Mouse (Mus musculus): ENCODE data around the gene Defb23. TPM values are rescaled to one million over a fixed set of nuclear protein-coding genes. Genes with fewer than 3 reads are reported as not detected.

The Defb23 gene
- total RNA-seq (2021) = not detected in 2 replicates
- long read RNA-seq, experiment 1 = 0 reads
- long read RNA-seq, experiment 2 = 0 reads

DNA sequence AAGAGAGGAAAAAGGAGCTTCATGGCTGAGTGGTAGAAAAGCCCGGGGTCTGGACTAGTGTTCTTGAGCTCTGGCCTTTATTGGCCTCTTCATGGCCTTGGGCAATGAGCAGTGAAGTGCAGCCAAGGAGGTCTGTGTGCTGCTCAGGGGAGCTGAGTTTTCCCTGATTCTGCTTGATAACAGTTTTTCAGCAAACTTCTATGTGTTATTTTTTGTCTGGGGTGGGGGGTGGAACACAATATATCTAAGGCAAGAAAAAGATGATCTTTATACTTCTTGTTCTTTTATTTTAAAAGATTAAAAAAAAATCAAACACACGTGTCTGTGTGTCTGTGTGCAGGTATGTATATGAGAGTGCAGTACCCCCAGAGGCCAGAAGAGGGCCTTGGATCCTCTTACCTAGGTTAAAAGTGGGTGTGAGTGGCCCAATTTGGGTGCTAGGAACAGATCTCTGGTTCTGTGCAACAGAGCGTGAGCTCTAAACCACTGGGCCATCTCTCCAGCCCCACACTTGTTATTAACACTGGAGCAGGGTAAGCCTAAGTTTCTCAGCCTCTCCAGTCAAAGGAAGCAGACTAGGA lies at the start of gene Defb23:
Gene Defb23 (minus strand): TSS at position 51 of the 581 bp plus-strand sequence.
- DNase-seq = no peak

DNA sequence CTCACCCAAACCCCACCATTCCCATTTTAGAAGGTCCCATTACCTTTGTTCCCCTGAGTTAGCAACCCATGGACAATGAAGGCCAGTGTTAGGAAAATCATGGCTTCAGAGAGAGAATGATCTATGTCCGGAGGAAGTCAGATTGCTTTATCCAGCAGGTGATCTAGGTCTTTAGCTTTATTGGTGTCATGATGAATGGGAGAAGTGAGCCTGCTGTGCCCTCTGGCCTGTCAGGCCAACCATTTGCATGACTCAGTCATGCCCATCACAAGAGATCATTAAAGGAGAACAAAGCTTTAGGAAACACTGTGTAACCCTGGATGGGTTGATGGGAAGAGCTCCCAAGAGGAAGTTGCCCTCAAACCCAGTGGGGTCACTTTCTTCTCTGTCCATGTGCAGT lies 47.2 kb upstream of the Defb23 start, which contains the start of gene Defb26:
Gene Defb26 (minus strand): TSS at position 101 of the 400 bp plus-strand sequence.
- no peak for DNase-seq

DNA sequence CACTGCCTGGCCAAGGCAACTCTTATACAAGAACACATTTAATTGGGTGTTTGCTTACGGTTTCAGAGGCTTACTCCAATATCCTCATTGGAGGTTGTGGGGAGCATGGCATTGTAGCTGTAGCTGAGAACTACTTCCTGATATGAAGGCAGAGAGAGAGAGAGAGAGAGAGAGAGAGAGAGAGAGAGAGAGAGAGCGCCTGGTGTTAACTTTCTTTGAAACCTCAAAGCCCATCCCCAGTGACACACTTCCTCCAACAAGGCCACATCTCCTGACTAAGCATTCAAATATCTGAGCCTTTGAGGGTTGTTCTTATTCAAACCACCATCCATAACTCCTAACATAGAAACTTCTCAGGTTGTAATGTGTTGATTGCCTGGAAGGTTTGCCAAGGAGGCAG lies 39.5 kb upstream of the Defb23 start:
- DNase-seq = no peak

DNA sequence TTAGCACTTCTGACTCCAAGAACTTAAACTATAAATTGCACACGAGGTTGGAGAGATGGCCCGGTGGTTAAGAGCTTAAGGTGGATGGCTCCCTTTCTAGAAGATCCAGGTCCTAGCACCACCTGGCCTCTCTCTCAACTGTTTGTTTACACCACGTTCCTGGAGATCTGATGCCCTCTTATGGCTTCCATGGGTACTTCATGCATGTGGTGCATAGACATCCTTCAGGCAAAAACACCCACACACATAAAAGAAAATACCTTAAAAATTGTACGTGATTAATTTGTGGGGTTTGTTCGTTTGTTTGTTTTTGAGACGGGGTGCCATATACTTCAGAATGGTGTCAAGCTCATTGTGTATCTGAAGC lies 36.4 kb upstream of the Defb23 start:
- DNase-seq = no peak

DNA sequence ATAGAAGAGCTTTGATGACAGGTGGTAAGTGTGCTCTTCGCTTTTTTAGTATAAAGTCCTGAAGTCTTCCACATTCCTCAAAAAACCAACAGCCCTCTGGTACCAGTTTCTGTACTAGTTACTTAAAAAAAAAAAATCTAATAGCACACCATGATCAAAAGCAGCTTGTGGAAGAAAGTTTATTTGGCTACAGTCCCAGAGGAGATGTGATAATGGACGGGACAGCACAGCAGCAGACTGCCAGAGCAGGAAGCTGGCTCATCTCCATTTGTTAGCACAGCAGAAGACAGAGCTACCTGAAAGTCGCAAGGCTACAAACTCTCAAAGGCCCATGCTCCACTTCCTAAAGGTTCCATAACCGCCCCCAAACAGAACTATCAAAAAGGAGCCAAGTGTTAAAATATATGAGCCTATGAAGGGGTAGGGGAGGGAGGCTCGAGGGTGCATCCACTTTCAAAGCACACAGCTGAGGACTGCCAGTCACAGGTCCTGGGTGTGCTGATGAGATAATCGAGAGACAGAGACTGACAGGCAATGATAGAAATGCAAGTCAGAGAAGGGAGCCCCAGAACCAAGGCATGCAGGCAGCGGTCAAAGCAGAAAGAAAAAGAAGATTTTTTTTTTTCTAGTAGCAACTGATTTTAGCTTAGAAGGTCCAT lies 35.9 kb upstream of the Defb23 start:
- DNase-seq = no peak

DNA sequence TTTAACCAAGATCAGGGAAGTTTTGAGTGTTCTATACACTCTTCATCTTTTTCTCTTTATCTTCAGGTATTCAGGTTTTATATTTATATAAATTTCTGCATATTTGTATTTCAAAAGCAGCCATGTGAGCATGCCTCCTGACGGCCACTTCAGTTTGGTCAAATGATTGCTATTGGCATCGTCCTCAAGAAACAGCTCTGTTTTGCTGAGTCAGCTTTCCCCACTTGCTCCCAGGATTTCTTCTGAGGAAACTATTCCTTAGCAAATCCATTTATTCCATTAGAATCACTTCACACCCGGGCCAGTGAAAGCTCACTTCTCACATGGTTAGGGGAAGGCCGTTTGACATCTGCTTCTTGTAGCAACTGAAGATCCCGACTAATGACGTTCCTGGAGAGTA lies 33.6 kb upstream of the Defb23 start:
- DNase-seq = no peak

DNA sequence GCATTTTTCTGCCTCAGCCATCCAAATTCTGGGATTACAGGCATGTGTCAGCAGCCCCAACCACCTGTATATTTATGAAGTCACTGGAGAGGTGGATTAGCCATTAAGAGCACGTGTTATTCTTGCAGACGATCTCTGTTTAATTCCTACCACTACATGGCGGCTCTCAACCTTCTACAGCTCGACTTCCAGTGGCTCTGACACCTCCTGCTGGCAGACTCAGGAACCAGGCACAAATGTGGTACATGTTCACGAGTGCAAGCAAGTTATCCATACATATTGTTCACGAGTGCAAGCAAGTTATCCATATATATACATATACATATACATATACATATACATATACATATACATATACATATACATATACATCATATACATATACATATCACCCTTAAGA lies 28.7 kb upstream of the Defb23 start:
- no peak for DNase-seq

DNA sequence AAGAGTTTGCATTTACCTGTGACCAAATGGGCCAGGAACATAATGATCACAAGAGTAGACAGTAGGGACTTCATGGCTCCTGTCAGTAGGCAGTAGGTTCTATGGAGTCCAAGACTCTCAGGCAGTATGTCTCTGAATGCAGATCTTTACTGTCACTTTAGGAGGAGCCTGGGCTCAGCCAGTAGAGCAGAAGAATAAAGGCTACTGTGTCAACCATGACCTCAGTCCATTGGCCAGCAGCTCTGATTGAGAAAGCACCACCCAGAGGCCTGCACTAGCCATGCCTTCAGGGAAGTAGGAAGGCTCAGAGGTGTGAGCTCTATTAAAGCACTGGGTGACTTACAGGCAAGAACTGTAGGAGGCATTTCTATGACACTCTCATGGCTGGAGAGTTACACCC lies 25.6 kb upstream of the Defb23 start, which contains the start of gene Defb22:
Gene Defb22 (minus strand): TSS at position 101 of the 400 bp plus-strand sequence.
- no peak for DNase-seq

DNA sequence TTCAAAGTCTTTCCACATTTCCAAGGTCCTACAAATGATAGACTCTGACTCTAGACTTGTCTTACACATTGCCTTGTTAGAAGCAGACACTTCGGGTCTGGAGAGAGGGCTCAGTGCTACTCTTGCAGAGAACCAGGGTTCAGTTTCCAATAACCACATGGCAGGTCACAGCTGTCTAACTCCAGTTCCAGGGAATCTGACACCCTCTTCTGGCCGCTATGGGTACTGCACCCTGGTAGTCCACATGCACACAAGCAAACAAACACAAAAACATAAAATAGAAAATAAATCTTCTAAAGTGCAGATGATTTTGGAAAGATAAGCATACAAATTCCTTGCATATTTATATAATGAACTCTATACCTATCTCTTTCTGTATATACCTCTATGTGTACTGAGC lies 22.6 kb upstream of the Defb23 start:
- DNase-seq = no peak

DNA sequence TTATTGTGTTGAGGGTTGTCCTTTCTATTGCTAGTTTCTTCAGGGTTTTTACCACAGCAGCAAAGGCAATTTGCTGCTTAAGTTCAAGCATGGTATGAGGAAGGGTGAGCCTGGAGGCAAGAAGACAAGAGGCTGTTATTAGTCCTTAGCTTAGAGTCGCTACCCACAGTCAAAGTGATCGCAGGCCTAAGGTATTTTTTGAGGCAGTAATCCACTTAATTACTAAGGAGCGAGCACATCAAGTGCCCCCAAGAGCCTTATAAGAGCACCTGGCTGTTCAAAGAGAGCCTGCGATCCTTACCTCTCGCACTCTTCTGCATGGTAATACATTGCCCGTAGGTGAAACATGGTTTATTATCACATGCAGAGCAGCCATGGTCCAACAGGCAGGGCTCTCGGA lies 17.3 kb upstream of the Defb23 start:
- no peak for DNase-seq

DNA sequence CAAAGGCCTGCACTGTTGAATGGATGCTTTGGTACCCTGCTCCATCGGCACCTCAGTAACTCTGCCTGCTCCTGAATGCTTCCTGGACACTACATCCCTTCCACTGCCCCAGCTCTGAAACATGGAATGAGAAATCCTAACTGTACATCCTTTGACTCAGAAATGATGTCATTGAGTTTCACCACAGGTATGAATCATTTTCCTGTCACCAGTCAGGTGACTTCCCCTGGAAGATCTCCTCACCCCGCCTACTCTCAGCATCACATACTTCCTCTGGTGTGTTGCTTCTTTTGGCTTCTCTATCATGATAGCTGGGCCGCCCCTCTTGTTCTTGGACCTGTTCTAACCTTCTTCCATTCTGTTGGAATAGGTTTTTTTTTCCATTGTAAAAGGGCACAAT lies 16.5 kb upstream of the Defb23 start:
- DNase-seq = no peak

DNA sequence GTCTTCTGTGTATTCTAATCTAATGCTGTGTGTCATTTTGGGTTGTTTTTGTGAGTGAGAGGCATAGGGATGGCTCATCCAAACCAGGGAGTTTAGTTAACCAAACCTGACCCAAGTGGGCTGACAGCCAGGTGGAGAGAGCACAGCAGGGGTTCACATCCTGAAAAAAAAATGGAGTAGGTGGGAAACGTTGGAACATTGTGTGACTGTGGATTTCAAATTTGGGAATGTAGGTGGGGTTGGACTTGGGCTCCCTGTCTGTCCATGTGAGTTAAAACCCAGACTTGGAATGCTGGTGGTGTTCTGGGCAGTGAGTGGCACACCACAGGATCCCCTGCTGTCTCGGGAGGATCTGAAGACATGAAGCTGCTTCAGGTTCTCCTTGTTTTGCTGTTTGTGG lies 12.3 kb upstream of the Defb23 start, which contains the start of gene Defb20:
Gene Defb20 (plus strand): TSS at position 301 of the 400 bp plus-strand sequence.
- DNase-seq = no peak

DNA sequence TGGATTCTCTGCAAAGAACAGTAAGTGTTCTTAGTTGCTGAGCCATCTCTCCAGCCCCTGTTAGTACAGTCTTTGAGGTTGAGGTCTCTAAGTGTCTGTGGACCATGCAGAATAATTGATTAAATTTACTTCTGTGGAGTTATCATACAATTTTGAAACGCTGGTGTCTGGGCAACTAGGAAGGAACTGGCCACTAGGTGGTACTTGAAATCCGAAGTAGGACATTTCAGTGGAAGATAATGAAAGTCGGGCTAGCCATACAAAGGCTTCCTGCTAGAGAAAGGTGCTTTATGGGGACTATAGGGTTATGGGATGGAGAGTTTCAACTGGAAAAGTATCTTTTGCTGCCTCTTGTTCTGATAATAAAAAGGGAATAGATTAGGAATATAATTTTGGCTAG lies 8.0 kb upstream of the Defb23 start:
- no peak for DNase-seq

DNA sequence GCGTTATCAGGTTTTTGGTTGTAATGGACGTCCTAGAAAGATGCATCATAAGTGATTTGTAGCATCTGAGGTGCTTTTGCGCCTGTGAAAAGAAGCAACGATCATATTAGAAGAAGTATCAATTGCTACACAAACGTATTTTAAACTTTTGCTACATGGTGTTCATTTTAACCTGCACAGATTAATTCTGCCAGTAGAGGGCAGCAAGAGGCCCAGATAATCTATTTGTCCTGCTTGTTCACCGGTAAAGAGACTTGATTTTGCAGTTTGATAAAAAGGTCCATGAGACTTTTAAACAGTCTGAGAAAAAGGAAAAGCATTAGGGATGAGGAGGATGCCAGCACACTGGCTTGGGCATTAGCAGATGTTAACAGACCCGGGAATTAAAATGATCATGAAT lies 6.6 kb upstream of the Defb23 start:
- peak; percentile 58 for DNase-seq

DNA sequence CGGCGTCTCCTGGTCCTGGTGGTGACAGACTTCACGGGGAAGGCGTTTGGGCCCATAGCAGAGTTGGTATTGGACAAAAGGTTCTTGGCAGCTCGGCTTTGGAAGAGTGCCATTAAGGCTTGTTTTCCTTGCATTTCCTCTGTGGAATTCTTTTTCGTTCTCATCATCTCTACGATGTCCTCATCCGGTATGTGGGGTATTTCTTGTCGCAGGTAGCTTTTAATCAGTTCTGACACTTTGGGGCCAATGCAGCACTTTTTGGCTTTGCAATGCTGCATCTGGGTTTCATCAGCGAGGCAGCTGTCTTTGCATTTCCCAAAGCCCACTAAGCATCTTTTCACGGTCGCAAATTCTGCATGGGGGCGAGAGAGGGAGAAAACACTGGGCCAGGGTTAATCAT lies 5.2 kb downstream of the Defb23 start:
- DNase-seq = no peak

DNA sequence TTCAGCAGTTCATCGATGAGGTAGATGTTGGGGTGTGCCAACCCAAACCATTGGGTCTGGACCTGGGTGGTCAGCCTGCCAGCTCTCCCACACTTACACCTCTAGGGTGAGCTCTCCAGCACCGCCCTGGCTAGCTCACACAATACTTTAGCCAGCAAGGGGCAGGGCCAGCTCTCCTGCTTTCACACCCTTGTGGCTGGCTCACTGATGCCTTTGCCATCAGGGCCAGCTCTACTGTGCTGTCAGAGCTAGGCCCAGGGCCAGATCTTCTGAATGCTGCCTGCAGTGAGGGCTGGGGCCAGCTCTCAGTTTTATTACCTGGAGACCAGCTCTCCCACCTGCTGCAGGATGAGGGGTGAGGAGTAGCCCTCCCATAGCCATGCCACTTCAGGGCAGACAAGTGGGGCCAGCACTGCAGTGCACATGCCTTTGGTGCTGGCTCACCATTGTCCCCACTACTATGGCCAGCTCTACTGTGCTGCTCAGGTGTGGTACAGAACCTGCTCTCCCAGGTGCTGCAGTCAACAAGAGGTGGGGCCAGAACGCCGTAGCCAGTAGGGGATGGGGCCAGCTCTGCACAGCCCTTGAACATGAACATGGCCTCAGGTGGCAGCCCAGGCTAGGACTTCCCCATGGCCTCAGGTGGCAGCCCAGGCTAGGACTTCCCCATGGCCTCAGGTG lies 12.2 kb downstream of the Defb23 start:
- no peak for DNase-seq

DNA sequence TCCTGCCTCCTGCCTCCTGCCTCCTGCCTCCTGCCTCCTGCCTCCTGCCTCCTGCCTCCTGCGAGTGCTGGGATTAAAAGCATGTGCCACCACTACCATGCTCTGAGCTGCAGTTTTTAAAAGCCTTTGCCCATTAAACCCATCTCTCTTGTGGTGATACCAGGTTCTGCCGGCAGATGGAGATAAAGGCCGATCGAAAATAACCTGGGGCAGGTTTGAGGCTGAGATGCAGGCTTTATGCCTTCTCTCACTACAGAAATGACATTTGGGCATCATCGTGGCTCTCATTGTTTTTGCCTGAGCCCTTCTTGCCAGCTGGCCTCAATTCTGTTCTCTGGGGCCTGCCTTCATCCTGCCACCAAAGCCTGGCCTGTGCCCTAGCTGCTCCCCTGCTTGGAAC lies 14.2 kb downstream of the Defb23 start:
- DNase-seq = peak; percentile 75

DNA sequence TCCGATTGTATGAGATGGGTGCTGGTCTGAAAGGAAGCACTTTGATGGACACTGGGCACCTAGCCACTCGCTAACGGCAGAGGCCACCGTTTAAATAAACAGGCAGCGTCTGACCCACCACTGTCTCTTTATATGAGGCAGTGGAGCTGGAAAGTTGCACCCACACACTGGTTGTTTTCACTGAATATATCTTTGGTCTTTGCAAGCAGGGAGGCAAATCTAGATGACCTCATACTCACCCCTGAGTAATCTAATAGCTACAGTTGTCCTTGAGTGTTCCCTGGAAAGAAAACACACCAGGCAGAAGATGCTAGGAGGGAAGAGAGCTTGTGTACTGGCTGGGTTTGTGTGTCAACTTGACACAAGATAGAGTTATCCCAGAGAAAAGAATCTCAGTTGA lies 17.0 kb downstream of the Defb23 start:
- DNase-seq = no peak

DNA sequence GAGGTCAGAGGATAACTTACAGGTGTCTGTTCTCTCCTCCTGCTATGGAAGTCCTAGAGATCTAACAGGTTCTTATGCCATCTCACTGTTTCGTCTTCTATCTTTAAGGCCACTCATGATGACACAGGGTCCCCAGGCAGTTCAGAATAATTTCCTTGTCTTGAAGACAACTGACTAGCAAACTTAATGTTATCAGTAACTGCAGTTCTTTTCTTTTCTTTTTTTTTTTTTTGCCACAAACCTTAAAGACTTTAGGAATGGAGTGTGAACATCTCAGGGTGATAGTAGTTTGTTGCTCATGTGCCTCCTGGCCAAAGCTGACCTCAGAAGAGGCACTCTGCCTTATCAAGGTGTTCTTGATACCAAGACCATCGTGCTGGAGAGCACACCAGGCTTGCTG lies 17.8 kb downstream of the Defb23 start:
- no peak for DNase-seq

DNA sequence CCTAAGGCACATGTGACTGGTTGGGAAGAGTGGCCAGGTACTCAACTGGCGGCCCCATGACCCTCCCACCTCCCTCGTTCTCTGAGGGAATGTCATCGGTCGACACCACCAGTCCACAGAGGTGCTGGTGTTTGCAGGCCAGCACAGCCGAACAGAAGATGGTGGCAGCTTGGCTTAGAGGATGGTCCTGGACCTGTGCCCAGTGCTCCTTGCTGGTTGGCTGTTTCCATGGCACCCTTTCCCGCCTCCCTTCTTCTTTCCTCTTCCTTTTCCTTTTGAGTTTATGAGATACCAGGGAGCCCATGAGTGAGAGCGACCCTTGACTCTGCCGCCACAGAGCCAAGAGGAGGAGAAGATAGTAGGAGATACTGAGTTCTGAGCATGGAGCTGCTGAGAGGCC lies 21.1 kb downstream of the Defb23 start:
- DNase-seq = no peak

DNA sequence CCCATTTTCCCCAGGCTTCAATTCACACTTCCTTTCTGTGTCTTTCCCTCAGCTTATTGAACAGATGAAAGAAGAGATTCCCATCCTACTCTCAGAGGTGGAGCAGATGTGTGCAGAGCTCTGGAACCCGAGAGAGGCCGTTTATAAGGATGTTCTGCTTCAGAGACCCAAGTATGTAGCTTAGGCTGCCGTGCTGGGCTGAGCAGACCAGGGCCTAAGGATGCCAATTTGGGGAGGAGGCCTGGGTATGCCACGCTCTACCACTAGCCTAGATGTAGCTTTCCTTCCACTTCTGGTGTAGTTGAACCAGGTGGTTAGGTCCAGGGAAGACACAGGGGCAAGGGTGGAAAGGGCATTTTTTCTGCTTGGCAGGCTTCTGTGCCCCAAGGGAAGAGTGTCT lies 22.1 kb downstream of the Defb23 start:
- no peak for DNase-seq

DNA sequence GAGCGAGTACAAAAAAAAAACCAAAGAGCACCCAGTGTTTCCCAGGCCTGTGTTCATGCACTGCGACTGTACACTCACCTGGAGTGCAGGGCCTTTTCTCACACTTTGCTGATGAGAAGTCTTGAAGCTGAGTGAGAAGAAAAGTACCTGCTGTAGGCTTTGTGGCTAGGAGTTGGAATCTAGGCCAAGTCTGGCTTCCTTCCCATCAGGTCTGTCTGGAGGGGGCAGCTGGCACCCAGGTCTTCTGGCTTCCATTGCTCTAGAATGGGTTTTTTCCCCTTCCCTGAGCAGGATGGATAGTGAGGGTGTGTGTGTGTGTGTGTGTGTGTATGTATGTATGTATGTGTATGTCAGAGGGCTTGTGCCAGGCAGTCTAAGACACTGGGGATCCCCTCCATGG lies 24.6 kb downstream of the Defb23 start:
- DNase-seq = no peak

DNA sequence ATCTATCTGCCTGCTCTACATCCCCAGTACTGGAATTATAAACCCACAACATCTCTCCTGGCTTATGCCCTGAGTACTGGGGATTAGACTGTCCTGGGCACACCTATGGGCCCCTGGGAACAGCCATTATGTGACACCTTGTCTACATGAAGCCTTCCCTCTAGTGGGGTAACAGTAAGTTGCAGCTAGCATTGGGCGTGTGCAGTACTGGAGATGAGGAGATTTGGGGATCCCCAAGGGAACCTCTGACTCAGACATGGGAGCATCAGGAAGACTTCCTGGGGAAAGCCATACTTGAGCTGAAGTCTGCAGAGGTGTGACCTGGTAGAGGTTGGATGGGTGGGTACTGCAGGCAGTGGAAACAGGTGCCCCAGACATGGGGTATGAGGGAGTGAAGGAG lies 25.5 kb downstream of the Defb23 start:
- DNase-seq = no peak
